Mouse (Mus musculus): ENCODE data around the gene Nfkb1. TPM values are rescaled to one million over a fixed set of nuclear protein-coding genes. Genes with fewer than 3 reads are reported as not detected.

Nfkb1 gene
- polyA plus RNA-seq, 1 experiment from 2014 or later = 18.9 TPM

DNA sequence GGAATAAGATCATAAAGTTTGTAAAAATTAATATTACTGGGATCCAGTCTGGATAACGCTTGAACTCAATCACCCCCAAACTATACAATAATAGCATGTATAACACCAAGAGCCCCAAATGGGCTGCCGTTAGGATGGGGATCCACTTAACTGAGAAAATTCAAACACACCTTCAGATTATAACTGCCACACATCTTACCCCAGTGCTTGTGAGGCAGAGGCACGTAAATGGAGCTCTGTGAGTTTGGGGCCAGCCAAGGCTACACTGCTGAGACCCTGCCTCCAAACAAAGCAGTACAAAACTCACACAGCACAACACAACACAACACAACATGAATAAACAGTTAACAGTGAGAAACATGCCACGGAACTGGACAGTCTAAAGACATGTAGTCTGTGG, 35.2 kb downstream of the Nfkb1 start:
- Histone ChIP-seq H3K4me2 (ENCODE audit: low read depth, low read length) (no peak overlapping the region), H3K27ac (replicated peaks; ENCODE audit: low read depth, low read length) (no peak overlapping the region), H3K4me3 (ENCODE audit: low read depth, low read length) (no peak overlapping the region), H3K27me3 (ENCODE audit: control insufficient read depth, insufficient read depth, low read length) (no peaks in the 10 kb centered on the region), H3K9me3 (replicated peaks; ENCODE audit: control insufficient read depth, low read length) (no peaks in the 10 kb centered on the region), H3K36me3 (replicated peaks; ENCODE audit: control insufficient read depth, insufficient read depth, low read depth, low read length) (no peaks in the 10 kb centered on the region; the same call in 1 of the 2 replicates), H3K4me1 (ENCODE audit: control insufficient read depth, insufficient read depth, low read length) (no peaks in the 10 kb centered on the region), H3K9ac (replicated peaks; ENCODE audit: low read length) (no peak overlapping the region)
- DNase-seq (ENCODE audit: low spot score) = no peak
- 91% methylated on average over 4 of the region's 4 CpGs for WGBS
- no peak for ATAC-seq (replicated peaks; ENCODE audit: insufficient number of reproducible peaks, low FRiP score, low TSS enrichment, low read depth)

DNA sequence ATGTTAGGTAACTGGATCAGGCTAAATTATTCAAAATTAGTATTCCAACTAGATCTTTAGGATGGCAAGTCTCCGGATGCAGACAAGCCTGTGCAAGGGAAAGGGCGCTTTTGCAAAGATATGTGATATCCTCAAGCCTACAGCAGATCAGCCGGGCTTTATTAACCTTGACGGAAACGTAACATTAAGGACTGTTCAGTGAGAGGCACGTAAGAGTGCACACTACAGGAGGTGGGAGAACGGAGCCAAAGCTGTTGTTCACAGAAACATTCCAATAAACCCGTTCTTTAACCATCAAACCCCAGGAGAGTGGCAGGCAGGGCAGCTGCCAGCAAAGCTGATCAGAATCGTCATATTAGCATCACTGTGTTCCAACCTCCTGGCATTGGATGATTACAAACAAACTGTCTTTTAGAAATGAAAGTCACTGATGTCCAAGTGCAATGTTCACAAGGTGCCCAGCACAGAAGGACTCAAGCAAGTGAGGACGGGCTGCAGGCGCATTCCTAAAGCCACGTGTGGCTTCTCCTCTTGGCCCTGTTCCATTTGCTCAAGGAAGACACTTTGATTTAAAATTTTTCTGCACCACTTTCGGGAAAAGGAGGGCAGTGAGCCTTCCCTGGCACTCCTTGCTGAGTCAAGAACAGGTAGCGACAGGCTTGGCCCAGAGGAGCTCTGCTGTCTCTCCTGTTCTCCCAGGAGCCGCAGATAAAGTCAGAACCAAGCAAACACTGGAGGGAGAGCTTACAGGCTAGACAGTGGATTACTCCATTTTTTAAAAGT, 40.4 kb downstream of the Nfkb1 start:
- H3K4me2 ChIP-seq (ENCODE audit: low read depth, low read length) = no peak overlapping the region
- no peaks in the 10 kb centered on the region for H3K4me1 ChIP-seq (ENCODE audit: control insufficient read depth, insufficient read depth, low read length)
- DNase-seq (ENCODE audit: low spot score) (peak; percentile 26), ATAC-seq (replicated peaks; ENCODE audit: insufficient number of reproducible peaks, low FRiP score, low TSS enrichment, low read depth) (no peak)
- no peaks in the 10 kb centered on the region; the same call in 1 of the 2 replicates for H3K36me3 ChIP-seq (replicated peaks; ENCODE audit: control insufficient read depth, insufficient read depth, low read depth, low read length)
- 71% methylated on average over 15 of the region's 15 CpGs for WGBS
- H3K9me3 ChIP-seq (replicated peaks; ENCODE audit: control insufficient read depth, low read length) = no peaks in the 10 kb centered on the region
- no peak overlapping the region for H3K9ac ChIP-seq (replicated peaks; ENCODE audit: low read length)
- 0 out of 2 replicates have a peak overlapping the region, but pooled peaks have one; percentile 28 for H3K27ac ChIP-seq (replicated peaks; ENCODE audit: low read depth, low read length)
- no peak overlapping the region for H3K4me3 ChIP-seq (ENCODE audit: low read depth, low read length)
- no peaks in the 10 kb centered on the region for H3K27me3 ChIP-seq (ENCODE audit: control insufficient read depth, insufficient read depth, low read length)

DNA sequence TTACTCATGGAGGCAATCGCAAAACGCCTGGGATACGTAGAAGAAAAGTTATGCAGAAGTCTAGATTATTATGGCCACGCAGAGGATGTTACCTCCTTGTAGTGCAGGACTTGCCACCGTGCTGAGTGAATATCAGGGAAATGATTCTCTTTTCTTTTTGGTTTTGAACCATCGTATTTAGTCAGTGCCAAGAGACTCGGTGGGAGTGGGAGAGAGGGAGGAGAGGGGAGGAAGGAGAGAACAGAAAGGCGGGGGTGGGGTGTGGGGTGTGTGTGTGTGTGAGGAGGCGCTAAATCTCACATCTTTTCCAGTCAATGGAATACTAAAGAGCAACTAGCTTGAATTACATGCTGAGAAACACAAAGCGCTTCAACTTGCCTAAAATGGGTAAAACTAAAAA, 41.5 kb downstream of the Nfkb1 start:
- DNase-seq (ENCODE audit: low spot score) (no peak), ATAC-seq (replicated peaks; ENCODE audit: insufficient number of reproducible peaks, low FRiP score, low TSS enrichment, low read depth) (no peak)
- no peaks in the 10 kb centered on the region for H3K4me1 ChIP-seq (ENCODE audit: control insufficient read depth, insufficient read depth, low read length)
- H3K4me3 ChIP-seq (ENCODE audit: low read depth, low read length) = no peak overlapping the region
- H3K4me2 ChIP-seq (ENCODE audit: low read depth, low read length) = no peak overlapping the region
- H3K27ac ChIP-seq (replicated peaks; ENCODE audit: low read depth, low read length) = no peak overlapping the region
- no peak overlapping the region for H3K9ac ChIP-seq (replicated peaks; ENCODE audit: low read length)
- 86% methylated on average over 10 of the region's 10 CpGs for WGBS
- no peaks in the 10 kb centered on the region for H3K27me3 ChIP-seq (ENCODE audit: control insufficient read depth, insufficient read depth, low read length)
- H3K9me3 ChIP-seq (replicated peaks; ENCODE audit: control insufficient read depth, low read length) = no peaks in the 10 kb centered on the region
- no peaks in the 10 kb centered on the region; the same call in 1 of the 2 replicates for H3K36me3 ChIP-seq (replicated peaks; ENCODE audit: control insufficient read depth, insufficient read depth, low read depth, low read length)

DNA sequence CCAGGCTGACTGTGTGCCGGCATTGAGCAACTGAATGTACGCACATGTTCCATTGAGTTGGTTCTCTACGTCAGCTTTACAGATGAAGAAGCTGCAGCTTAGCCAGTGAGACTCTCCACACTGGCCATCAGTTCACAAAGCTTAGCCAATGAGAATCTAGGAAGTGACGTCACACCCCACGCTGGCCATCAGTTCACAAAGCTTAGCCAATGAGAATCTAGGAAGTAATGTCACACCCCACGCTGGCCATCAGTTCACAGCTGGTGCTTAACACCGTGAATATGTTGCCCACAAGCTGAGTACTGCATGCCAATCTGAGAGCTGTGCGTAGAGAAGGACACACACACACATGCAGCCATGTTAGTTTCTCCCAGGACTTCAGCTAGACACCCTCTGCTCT, 42.8 kb downstream of the Nfkb1 start:
- H3K27ac ChIP-seq (replicated peaks; ENCODE audit: low read depth, low read length) = no peak overlapping the region
- WGBS = 92% methylated on average over 8 of the region's 8 CpGs
- H3K9me3 ChIP-seq (replicated peaks; ENCODE audit: control insufficient read depth, low read length) = no peaks in the 10 kb centered on the region
- no peak for ATAC-seq (replicated peaks; ENCODE audit: insufficient number of reproducible peaks, low FRiP score, low TSS enrichment, low read depth)
- no peaks in the 10 kb centered on the region for H3K27me3 ChIP-seq (ENCODE audit: control insufficient read depth, insufficient read depth, low read length)
- no peak overlapping the region for H3K9ac ChIP-seq (replicated peaks; ENCODE audit: low read length)
- no peak overlapping the region for H3K4me2 ChIP-seq (ENCODE audit: low read depth, low read length)
- no peaks in the 10 kb centered on the region; the same call in 1 of the 2 replicates for H3K36me3 ChIP-seq (replicated peaks; ENCODE audit: control insufficient read depth, insufficient read depth, low read depth, low read length)
- H3K4me3 ChIP-seq (ENCODE audit: low read depth, low read length) = no peak overlapping the region
- H3K4me1 ChIP-seq (ENCODE audit: control insufficient read depth, insufficient read depth, low read length) = no peaks in the 10 kb centered on the region
- no peak for DNase-seq (ENCODE audit: low spot score)

DNA sequence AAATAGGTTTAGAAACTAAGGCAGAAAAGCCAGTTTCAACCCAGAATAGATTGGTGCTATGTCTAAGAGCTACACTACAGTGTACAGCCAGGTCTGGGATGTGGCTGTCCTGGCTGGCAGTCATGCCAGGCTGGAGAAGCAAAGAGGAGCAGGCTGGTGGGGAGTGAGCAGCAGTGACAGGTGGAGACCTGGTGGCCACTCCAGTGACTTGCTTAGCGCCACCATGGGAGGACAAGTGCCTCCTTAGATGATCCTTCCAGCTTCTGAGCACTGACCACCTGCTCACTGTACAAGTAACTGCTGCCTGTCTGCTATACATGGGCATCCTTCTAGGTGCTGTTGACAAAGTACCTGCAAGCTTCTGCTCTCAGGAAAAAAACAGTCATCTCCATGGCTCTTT, 44.7 kb downstream of the Nfkb1 start:
- Histone ChIP-seq H3K9ac (replicated peaks; ENCODE audit: low read length) (no peak overlapping the region), H3K4me3 (ENCODE audit: low read depth, low read length) (no peak overlapping the region), H3K27ac (replicated peaks; ENCODE audit: low read depth, low read length) (no peak overlapping the region), H3K4me1 (ENCODE audit: control insufficient read depth, insufficient read depth, low read length) (no peaks in the 10 kb centered on the region), H3K27me3 (ENCODE audit: control insufficient read depth, insufficient read depth, low read length) (no peaks in the 10 kb centered on the region), H3K36me3 (replicated peaks; ENCODE audit: control insufficient read depth, insufficient read depth, low read depth, low read length) (peaks cover 3% of the 10 kb centered on the region), H3K4me2 (ENCODE audit: low read depth, low read length) (no peak overlapping the region), H3K9me3 (replicated peaks; ENCODE audit: control insufficient read depth, low read length) (no peaks in the 10 kb centered on the region)
- 84% methylated on average over 1 of the region's 1 CpGs for WGBS
- DNase-seq (ENCODE audit: low spot score) (no peak), ATAC-seq (replicated peaks; ENCODE audit: insufficient number of reproducible peaks, low FRiP score, low TSS enrichment, low read depth) (no peak)

DNA sequence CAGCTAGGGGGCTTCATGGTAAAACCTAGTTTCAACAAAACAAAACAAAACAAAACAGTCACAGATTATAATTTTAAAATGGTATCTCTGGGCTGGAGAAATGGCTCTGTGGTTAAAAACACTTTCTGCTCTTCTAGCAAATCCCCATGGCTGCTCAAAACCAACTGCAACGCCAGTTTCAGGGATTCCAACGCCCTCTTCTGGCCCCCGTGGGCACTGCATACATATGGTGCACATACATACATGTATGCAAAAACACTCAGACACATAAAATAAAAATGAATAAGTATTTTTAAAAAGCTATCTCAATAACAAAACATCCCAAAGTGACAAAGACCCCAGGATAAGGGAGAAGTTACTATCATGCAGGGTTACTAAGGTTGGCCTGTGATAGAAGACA, 46.4 kb downstream of the Nfkb1 start:
- Histone ChIP-seq H3K36me3 (replicated peaks; ENCODE audit: control insufficient read depth, insufficient read depth, low read depth, low read length) (peaks cover 3% of the 10 kb centered on the region), H3K4me2 (ENCODE audit: low read depth, low read length) (no peak overlapping the region), H3K9me3 (replicated peaks; ENCODE audit: control insufficient read depth, low read length) (no peaks in the 10 kb centered on the region), H3K27me3 (ENCODE audit: control insufficient read depth, insufficient read depth, low read length) (no peaks in the 10 kb centered on the region), H3K4me1 (ENCODE audit: control insufficient read depth, insufficient read depth, low read length) (no peaks in the 10 kb centered on the region), H3K9ac (replicated peaks; ENCODE audit: low read length) (no peak overlapping the region), H3K27ac (replicated peaks; ENCODE audit: low read depth, low read length) (no peak overlapping the region), H3K4me3 (ENCODE audit: low read depth, low read length) (no peak overlapping the region)
- ATAC-seq (replicated peaks; ENCODE audit: insufficient number of reproducible peaks, low FRiP score, low TSS enrichment, low read depth) (no peak), DNase-seq (ENCODE audit: low spot score) (no peak)
- 90% methylated on average over 3 of the region's 3 CpGs for WGBS

DNA sequence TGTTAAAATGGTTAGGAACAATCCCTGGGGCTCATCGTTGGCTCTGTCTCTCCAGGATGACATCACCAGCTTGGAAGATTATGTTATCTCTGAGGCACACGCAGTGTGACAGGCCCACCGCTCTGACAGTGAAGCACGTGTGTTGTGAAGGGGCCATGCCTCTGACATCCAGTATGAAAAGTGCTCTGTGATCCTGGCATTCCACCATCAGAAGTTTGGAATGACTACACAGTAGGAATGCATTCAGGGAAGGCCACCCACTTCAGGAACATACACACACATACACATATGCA, 49.8 kb downstream of the Nfkb1 start:
- Histone ChIP-seq H3K4me1 (ENCODE audit: control insufficient read depth, insufficient read depth, low read length) (no peaks in the 10 kb centered on the region), H3K36me3 (replicated peaks; ENCODE audit: control insufficient read depth, insufficient read depth, low read depth, low read length) (peaks cover 3% of the 10 kb centered on the region), H3K27me3 (ENCODE audit: control insufficient read depth, insufficient read depth, low read length) (no peaks in the 10 kb centered on the region), H3K4me3 (ENCODE audit: low read depth, low read length) (no peak overlapping the region), H3K9me3 (replicated peaks; ENCODE audit: control insufficient read depth, low read length) (no peaks in the 10 kb centered on the region), H3K27ac (replicated peaks; ENCODE audit: low read depth, low read length) (no peak overlapping the region), H3K9ac (replicated peaks; ENCODE audit: low read length) (no peak overlapping the region), H3K4me2 (ENCODE audit: low read depth, low read length) (no peak overlapping the region)
- no peak for DNase-seq (ENCODE audit: low spot score)
- ATAC-seq (replicated peaks; ENCODE audit: insufficient number of reproducible peaks, low FRiP score, low TSS enrichment, low read depth) = no peak
- 85% methylated on average over 4 of the region's 4 CpGs for WGBS

DNA sequence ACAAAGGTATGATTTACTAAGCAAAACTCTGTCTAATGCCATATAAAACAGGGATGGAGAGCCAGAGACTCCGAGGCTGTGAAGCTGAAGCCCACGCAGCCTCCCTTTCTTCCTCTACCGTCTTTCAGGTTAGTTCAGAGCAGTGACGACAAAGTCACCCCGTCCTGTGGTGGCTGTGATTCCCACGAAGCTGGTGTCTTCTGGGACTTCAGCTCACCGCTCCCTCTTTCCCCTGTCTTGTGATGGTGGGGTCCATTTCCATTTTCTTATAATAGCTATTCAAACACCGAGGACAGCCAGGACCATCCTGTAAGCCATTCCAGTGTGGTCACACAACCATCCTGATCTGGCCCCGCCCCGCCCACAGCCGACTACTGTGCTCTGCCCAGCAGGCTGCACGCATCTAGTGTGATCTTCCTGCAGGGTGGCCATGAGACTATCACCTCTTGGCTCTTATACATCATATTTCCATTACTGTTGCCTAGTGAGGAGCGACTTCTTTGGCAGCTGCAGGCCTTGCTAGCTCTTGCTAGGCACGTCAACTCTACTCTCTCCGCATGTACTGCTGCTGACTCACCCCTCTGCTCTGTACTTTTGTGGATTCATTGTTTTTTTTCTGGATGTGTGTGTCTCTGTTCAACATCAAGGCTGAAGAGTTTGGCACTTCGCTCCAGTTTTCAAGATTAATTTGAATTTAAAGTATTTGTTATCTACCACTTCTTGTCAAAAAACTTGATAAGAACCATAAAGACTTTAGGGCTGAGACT, 50.3 kb downstream of the Nfkb1 start:
- WGBS = 91% methylated on average over 16 of the region's 16 CpGs
- H3K36me3 ChIP-seq (replicated peaks; ENCODE audit: control insufficient read depth, insufficient read depth, low read depth, low read length) = peaks cover 3% of the 10 kb centered on the region
- DNase-seq (ENCODE audit: low spot score) = no peak

More for the DNA sequence above, 50.3 kb downstream of the Nfkb1 start:
- Histone ChIP-seq H3K4me1 (ENCODE audit: control insufficient read depth, insufficient read depth, low read length) (no peaks in the 10 kb centered on the region), H3K27me3 (ENCODE audit: control insufficient read depth, insufficient read depth, low read length) (no peaks in the 10 kb centered on the region), H3K4me3 (ENCODE audit: low read depth, low read length) (no peak overlapping the region), H3K9me3 (replicated peaks; ENCODE audit: control insufficient read depth, low read length) (no peaks in the 10 kb centered on the region), H3K27ac (replicated peaks; ENCODE audit: low read depth, low read length) (no peak overlapping the region), H3K9ac (replicated peaks; ENCODE audit: low read length) (no peak overlapping the region), H3K4me2 (ENCODE audit: low read depth, low read length) (no peak overlapping the region)
- no peak for ATAC-seq (replicated peaks; ENCODE audit: insufficient number of reproducible peaks, low FRiP score, low TSS enrichment, low read depth)

Data from embryonic facial prominence, embryonic 11.5 days (tissue).